ENCODE assay signal across 24 mouse cellular contexts in the genomic region with DNA sequence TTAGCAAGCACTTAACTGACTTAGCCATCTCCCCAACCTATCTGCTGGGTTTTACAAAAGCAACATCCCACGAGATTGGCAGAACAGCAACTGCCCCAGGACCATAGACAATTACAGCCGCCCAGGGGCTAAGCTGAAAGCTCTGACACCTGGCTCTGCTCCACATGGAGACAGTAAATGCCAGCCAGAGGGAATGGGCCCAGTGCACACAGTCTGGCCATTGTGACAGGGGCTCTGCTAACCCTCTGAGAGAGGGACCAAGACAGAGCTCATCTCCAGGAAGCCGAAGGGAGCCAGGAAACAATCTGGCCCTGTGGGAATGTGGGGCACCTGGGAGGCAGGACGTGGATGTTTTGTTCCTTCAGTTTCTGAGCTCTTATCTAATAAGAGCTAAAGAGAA. TPM values are rescaled to one million over a fixed set of nuclear protein-coding genes. Genes with fewer than 3 reads are reported as not detected.
DNase-seq lines count a peak whose midpoint lies in the region; ATAC-seq and TF ChIP-seq lines count a peak whose summit lies in the region.
"Had no signal": no experiment of that assay in that cellular context is flagged by ENCODE, and none has a peak within 500 bp of the region (broad histone marks: within the 10 kb centered on the region; RNA-seq: fewer than 3 reads in every experiment).

No protein-coding gene starts in this region.

- H3K9ac ChIP-seq in forebrain, embryonic 14.5 days (ENCODE audit: low read length): no peak overlapping the region
- no peak overlapping the region for H3K9ac ChIP-seq in forebrain, postnatal 0 days
- no peak overlapping the region for H3K9ac ChIP-seq in hindbrain, embryonic 14.5 days
- no peak overlapping the region for H3K9ac ChIP-seq in midbrain, embryonic 14.5 days (replicated peaks; ENCODE audit: low read length)
- H3K9ac ChIP-seq: forebrain, embryonic 15.5 days; heart, embryonic 13.5 days; intestine, embryonic 15.5 days; limb, embryonic 13.5 days; liver, embryonic 13.5 days; lung, embryonic 14.5 days had no signal

- WGBS in forebrain, embryonic 14.5 days: 42% methylated on average over 4 of the region's 4 CpGs
- 21% methylated on average over 4 of the region's 4 CpGs for WGBS in forebrain, postnatal 0 days
- WGBS in hindbrain, embryonic 14.5 days: 33% methylated on average over 4 of the region's 4 CpGs
- WGBS in midbrain, embryonic 14.5 days: 22% methylated on average over 4 of the region's 4 CpGs

- H3K9me3 ChIP-seq in forebrain, embryonic 14.5 days (replicated peaks; ENCODE audit: control insufficient read depth, low read length): no peaks in the 10 kb centered on the region
- no peaks in the 10 kb centered on the region for H3K9me3 ChIP-seq in forebrain, postnatal 0 days (ENCODE audit: low read length)
- no peaks in the 10 kb centered on the region; the same call in 1 of the 2 replicates for H3K9me3 ChIP-seq in hindbrain, embryonic 14.5 days (ENCODE audit: control insufficient read depth, low read length)
- H3K9me3 ChIP-seq in midbrain, embryonic 14.5 days (ENCODE audit: control insufficient read depth, low read length): no peaks in the 10 kb centered on the region
- H3K9me3 ChIP-seq: forebrain, embryonic 15.5 days; heart, embryonic 13.5 days; intestine, embryonic 15.5 days; limb, embryonic 13.5 days; liver, embryonic 13.5 days had no signal

- H3K4me1 ChIP-seq in forebrain, embryonic 14.5 days (ENCODE audit: control insufficient read depth, insufficient read depth, low read length): no peaks in the 10 kb centered on the region
- no peaks in the 10 kb centered on the region for H3K4me1 ChIP-seq in forebrain, postnatal 0 days (ENCODE audit: insufficient read depth)
- H3K4me1 ChIP-seq in hindbrain, embryonic 14.5 days (replicated peaks; ENCODE audit: control insufficient read depth, insufficient read depth, low read length): peaks cover 11% of the 10 kb centered on the region; the same call in 1 of the 2 replicates
- peaks cover 5% of the 10 kb centered on the region; the same call in 1 of the 2 replicates for H3K4me1 ChIP-seq in midbrain, embryonic 14.5 days (ENCODE audit: control insufficient read depth, insufficient read depth, low read length)
- H3K4me1 ChIP-seq: forebrain, embryonic 15.5 days had no signal

- H3K27me3 ChIP-seq in forebrain, embryonic 14.5 days (replicated peaks; ENCODE audit: control insufficient read depth, insufficient read depth, low read length): no peaks in the 10 kb centered on the region
- H3K27me3 ChIP-seq in forebrain, postnatal 0 days (ENCODE audit: insufficient read depth, low read length): no peaks in the 10 kb centered on the region
- H3K27me3 ChIP-seq in hindbrain, embryonic 14.5 days (ENCODE audit: control insufficient read depth, insufficient read depth, low read length): no peaks in the 10 kb centered on the region
- H3K27me3 ChIP-seq in midbrain, embryonic 14.5 days (ENCODE audit: control insufficient read depth, insufficient read depth, low read length): no peaks in the 10 kb centered on the region
- H3K27me3 ChIP-seq: forebrain, embryonic 15.5 days; heart, embryonic 13.5 days; intestine, embryonic 15.5 days; limb, embryonic 13.5 days had no signal

- H3K4me3 ChIP-seq in forebrain, embryonic 14.5 days (ENCODE audit: low read depth, low read length): no peak overlapping the region
- no peak overlapping the region for H3K4me3 ChIP-seq in forebrain, postnatal 0 days (ENCODE audit: low read depth, low read length)
- no peak overlapping the region for H3K4me3 ChIP-seq in hindbrain, embryonic 14.5 days (replicated peaks; ENCODE audit: low read length)
- H3K4me3 ChIP-seq in midbrain, embryonic 14.5 days (replicated peaks; ENCODE audit: low read depth, low read length): no peak overlapping the region
- H3K4me3 ChIP-seq: forebrain, embryonic 15.5 days; gastrocnemius, adult 2 months; heart, embryonic 13.5 days; intestine, embryonic 15.5 days; limb, embryonic 13.5 days; liver, embryonic 13.5 days had no signal

- H3K27ac ChIP-seq in forebrain, embryonic 14.5 days (ENCODE audit: low read depth, low read length): no peak overlapping the region
- no peak overlapping the region for H3K27ac ChIP-seq in forebrain, postnatal 0 days (ENCODE audit: low read depth, low read length)
- H3K27ac ChIP-seq in hindbrain, embryonic 14.5 days: no peak overlapping the region
- H3K27ac ChIP-seq in midbrain, embryonic 14.5 days (replicated peaks; ENCODE audit: low read depth, low read length): 0 out of 2 replicates have a peak overlapping the region, but pooled peaks have one; percentile 22
- H3K27ac ChIP-seq: forebrain, embryonic 15.5 days; gastrocnemius, adult 2 months; heart, embryonic 13.5 days; intestine, embryonic 15.5 days; limb, embryonic 13.5 days; liver, embryonic 13.5 days had no signal

- DNase-seq in forebrain, embryonic 14.5 days (ENCODE audit: low spot score): peak; percentile 26
- no peak for DNase-seq in forebrain, postnatal 0 days
- peak; percentile 75 for DNase-seq in MN1 (ENCODE audit: low spot score)
- no peak for DNase-seq in hindbrain, embryonic 14.5 days (ENCODE audit: low spot score)
- peak; percentile 37 for DNase-seq in midbrain, embryonic 14.5 days
- no peak for DNase-seq in gastrocnemius, adult 8-10 months (ENCODE audit: low spot score in 2 of 2)
- no peak for DNase-seq in thymus, postnatal 4 days
- no peak for DNase-seq in frontal cortex, postnatal 25 days (ENCODE audit: low spot score in 2 of 2)
- DNase-seq: cerebellum, adult 8-10 months; gastrocnemius, adult 2 months; heart, adult 11 months; heart, postnatal 36 days; layer of hippocampus, adult 9-11 months; liver, embryonic 13.5 days; lung, embryonic 14.5 days; lung, postnatal 36 days; retina, postnatal 1 day; right cerebral cortex, postnatal 4 days; thymus, postnatal 25 days had no signal

- no peak for TF ChIP-seq CTCF in forebrain, postnatal 0 days (IDR thresholded peaks at IDR 0.05; ENCODE audit: low read depth)

- H3K4me2 ChIP-seq in forebrain, embryonic 14.5 days (ENCODE audit: low read length): no peak overlapping the region
- H3K4me2 ChIP-seq in forebrain, postnatal 0 days (ENCODE audit: low read depth): no peak overlapping the region
- H3K4me2 ChIP-seq in hindbrain, embryonic 14.5 days (replicated peaks): no peak overlapping the region
- no peak overlapping the region for H3K4me2 ChIP-seq in midbrain, embryonic 14.5 days (ENCODE audit: low read length)
- H3K4me2 ChIP-seq: forebrain, embryonic 15.5 days; heart, embryonic 13.5 days; intestine, embryonic 15.5 days; limb, embryonic 13.5 days; liver, embryonic 13.5 days; lung, embryonic 14.5 days had no signal

- ATAC-seq in forebrain, embryonic 14.5 days: no peak
- no peak for ATAC-seq in forebrain, postnatal 0 days
- ATAC-seq in hindbrain, embryonic 14.5 days (ENCODE audit: low FRiP score): peak; percentile 60; the same call in 1 of the 2 replicates
- no peak for ATAC-seq in midbrain, embryonic 14.5 days (ENCODE audit: low FRiP score, low TSS enrichment)
- ATAC-seq: forebrain, embryonic 15.5 days; intestine, embryonic 15.5 days had no signal

- no peaks in the 10 kb centered on the region for H3K36me3 ChIP-seq in forebrain, embryonic 14.5 days (ENCODE audit: control insufficient read depth, insufficient read depth, low read length)
- no peaks in the 10 kb centered on the region for H3K36me3 ChIP-seq in forebrain, postnatal 0 days (ENCODE audit: insufficient read depth)
- no peaks in the 10 kb centered on the region for H3K36me3 ChIP-seq in hindbrain, embryonic 14.5 days (replicated peaks; ENCODE audit: control insufficient read depth, insufficient read depth)
- H3K36me3 ChIP-seq in midbrain, embryonic 14.5 days (ENCODE audit: control insufficient read depth, insufficient read depth, low read length): no peaks in the 10 kb centered on the region
- H3K36me3 ChIP-seq: forebrain, embryonic 15.5 days; heart, embryonic 13.5 days; intestine, embryonic 15.5 days; limb, embryonic 13.5 days; liver, embryonic 13.5 days had no signal

RNA-seq across cellular contexts. Expression of a gene that starts 13.6 kb away (rescaled TPM):
- 32.8 and 35.4 TPM in 2 replicates for polyA plus RNA-seq in forebrain, embryonic 14.5 days (2014; fragmentation: Nextera tagmentation; extraction: Ambion mirVana)
- total RNA-seq in forebrain, postnatal 0 days (2014; rRNA removed): 26.5 and 34.2 TPM in 2 replicates
- 34.0 and 38.0 TPM in 2 replicates for polyA plus RNA-seq in forebrain, postnatal 0 days (2015; fragmentation: Nextera tagmentation; extraction: Ambion mirVana)
- polyA plus RNA-seq in hindbrain, embryonic 14.5 days (2014; fragmentation: Nextera tagmentation; extraction: Ambion mirVana): 35.0 and 38.6 TPM in 2 replicates
- 29.3 and 35.2 TPM in 2 replicates for polyA plus RNA-seq in midbrain, embryonic 14.5 days (2014; fragmentation: Nextera tagmentation; extraction: Ambion mirVana)
- 10 to 100 TPM; 10.1 to 13.7 (median 11.4) TPM for total RNA-seq in gastrocnemius, adult 8-10 months (2022)

RNA-seq across cellular contexts. Expression of a gene that starts 46.6 kb away (rescaled TPM):
- 9.3 and 11.6 TPM in 2 replicates for polyA plus RNA-seq in forebrain, embryonic 14.5 days (2014; fragmentation: Nextera tagmentation; extraction: Ambion mirVana)
- 11.5 and 13.5 TPM in 2 replicates for total RNA-seq in forebrain, postnatal 0 days (2014; rRNA removed)
- polyA plus RNA-seq in forebrain, postnatal 0 days (2015; fragmentation: Nextera tagmentation; extraction: Ambion mirVana): 7.3 and 7.6 TPM in 2 replicates
- polyA plus RNA-seq in hindbrain, embryonic 14.5 days (2014; fragmentation: Nextera tagmentation; extraction: Ambion mirVana): 8.7 and 10.2 TPM in 2 replicates
- 5.8 and 10.8 TPM in 2 replicates for polyA plus RNA-seq in midbrain, embryonic 14.5 days (2014; fragmentation: Nextera tagmentation; extraction: Ambion mirVana)
- 1 to 10 TPM; 2.7 to 3.5 (median 3.3) TPM for total RNA-seq in gastrocnemius, adult 8-10 months (2022)
- total RNA-seq: MEL had no signal

Comparison
In these comparisons a context has a peak if more than half of its experiments do, and no peak if none do; other contexts are left out.
1. DNase-seq: peak in forebrain, embryonic 14.5 days (single experiment), MN1 (single experiment) and midbrain, embryonic 14.5 days (single experiment); none in forebrain, postnatal 0 days (single experiment), hindbrain, embryonic 14.5 days (single experiment), gastrocnemius, adult 8-10 months (0 of 2), thymus, postnatal 4 days (single experiment) and frontal cortex, postnatal 25 days (0 of 2).